Mouse (Mus musculus) olfactory bulb, adult 2 months (tissue): Measurements from ENCODE around the gene Gtf2a1l. TPM values are rescaled to one million over a fixed set of nuclear protein-coding genes. Genes with fewer than 3 reads are reported as not detected.

ENCODE experiments used
- H3K27ac ChIP-seq: fragments of 200-500 bp; 2 replicates; pipeline ENCODE4 v1.5.1; 2012; ENCODE audit warnings: low read depth, low read length; ENCODE audit not compliant: insufficient read depth
- H3K4me1 ChIP-seq: fragments of 200-500 bp; 2 replicates; pipeline ENCODE4 v1.6.1; 2012; ENCODE audit warnings: low read length; ENCODE audit not compliant: control insufficient read depth, insufficient read depth
- H3K4me3 ChIP-seq: fragments of 200-500 bp; 2 replicates; pipeline ENCODE4 v1.5.1; 2012; ENCODE audit warnings: mild to moderate bottlenecking, low read depth, low read length, moderate library complexity; ENCODE audit not compliant: insufficient read depth
- CTCF ChIP-seq: fragments of 200-500 bp; IDR thresholded peaks from 2 replicates; pipeline ENCODE4 v1.5.1; 2012; ENCODE audit warnings: low read depth, mild to moderate bottlenecking, low read length, moderate library complexity; ENCODE audit not compliant: insufficient read depth
- POLR2A ChIP-seq: fragments of 200-500 bp; IDR thresholded peaks from 2 replicates; pipeline ENCODE4 v1.6.1; 2012; ENCODE audit warnings: mild to moderate bottlenecking, low read depth, low read length, moderate library complexity; ENCODE audit not compliant: insufficient read depth
- WGBS: fragments of 180-500 bp; shearing (Covaris S2); methylation state at CpG from one replicate; pipeline ENCODE4 v1.1.7; 2018; 5-methylcytosine and 5-hydroxymethylcytosine counted together
- polyA plus RNA-seq: library from polyadenylated mRNA; stranded (reverse); fragments of >200 nt; gene quantifications from 2 replicates; pipeline ENCODE4 v1.2.4, GENCODE M21; 2012; ENCODE audit warnings: low replicate concordance; ENCODE audit not compliant: missing spikeins, insufficient read depth, insufficient read length

The Gtf2a1l gene
- polyA plus RNA-seq = not detected in 2 replicates

GRCm38 (mm10) chr17:88668452-88668851 is at the start of gene Gtf2a1l:
Gene Gtf2a1l (plus strand): TSS chr17:88668660.
- Histone ChIP-seq H3K4me1 (peaks cover 4% of the 10 kb centered on the region; the same call in 1 of the 2 replicates), H3K4me3 (no peak within 1 kb of the TSS), H3K27ac (no peak within 1 kb of the TSS)
- 26% methylated on average over 21 of the region's 21 CpGs for WGBS
- no peak for TF ChIP-seq CTCF
- no peak for TF ChIP-seq POLR2A

- Histone ChIP-seq H3K4me3 (no peak overlapping the region), H3K4me1 (no peaks in the 10 kb centered on the region), H3K27ac (no peak overlapping the region)
- TF ChIP-seq POLR2A (no peak), CTCF (no peak)
- WGBS = 75% methylated on average over 4 of the region's 4 CpGs
Measured at GRCm38 (mm10) chr17:88620935-88621334, 47.5 kb upstream of the Gtf2a1l start.

- Histone ChIP-seq H3K27ac (no peak overlapping the region), H3K4me3 (no peak overlapping the region), H3K4me1 (no peaks in the 10 kb centered on the region)
- TF ChIP-seq POLR2A (no peak), CTCF (no peak)
- 89% methylated on average over 3 of the region's 3 CpGs for WGBS
Measured at GRCm38 (mm10) chr17:88621374-88621773, 47.1 kb upstream of the Gtf2a1l start.

- no peak overlapping the region for H3K27ac ChIP-seq
- 97% methylated on average over 1 of the region's 1 CpGs for WGBS
- TF ChIP-seq POLR2A (no peak), CTCF (no peak)
Measured at GRCm38 (mm10) chr17:88622711-88623110, 45.7 kb upstream of the Gtf2a1l start.

GRCm38 (mm10) chr17:88624386-88624785 is 44.1 kb upstream of the Gtf2a1l start:
- H3K4me3 ChIP-seq = no peak overlapping the region
- peaks cover 1% of the 10 kb centered on the region; the same call in 1 of the 2 replicates for H3K4me1 ChIP-seq
- 94% methylated on average over 4 of the region's 4 CpGs for WGBS
- TF ChIP-seq POLR2A (no peak), CTCF (no peak)
- no peak overlapping the region for H3K27ac ChIP-seq

More at GRCm38 (mm10) chr17:88622711-88623110, 45.7 kb upstream of the Gtf2a1l start:
- H3K4me3 ChIP-seq = no peak overlapping the region
- no peaks in the 10 kb centered on the region for H3K4me1 ChIP-seq

GRCm38 (mm10) chr17:88625350-88625749 is 43.1 kb upstream of the Gtf2a1l start:
- TF ChIP-seq POLR2A (no peak), CTCF (no peak)
- Histone ChIP-seq H3K4me1 (peaks cover 6% of the 10 kb centered on the region), H3K27ac (no peak overlapping the region), H3K4me3 (no peak overlapping the region)
- 93% methylated on average over 13 of the region's 13 CpGs for whole genome bisulfite sequencing

GRCm38 (mm10) chr17:88625931-88626330 is 42.5 kb upstream of the Gtf2a1l start:
- no peak overlapping the region for H3K4me3 ChIP-seq
- no peak for TF ChIP-seq POLR2A
- TF ChIP-seq CTCF = no peak
- H3K4me1 ChIP-seq = peaks cover 6% of the 10 kb centered on the region
- 90% methylated on average over 7 of the region's 7 CpGs for WGBS
- H3K27ac ChIP-seq = no peak overlapping the region

GRCm38 (mm10) chr17:88626347-88626811 is 42.1 kb upstream of the Gtf2a1l start:
- Histone ChIP-seq H3K4me3 (no peak overlapping the region), H3K27ac (no peak overlapping the region), H3K4me1 (peaks cover 6% of the 10 kb centered on the region)
- 79% methylated on average over 7 of the region's 7 CpGs for WGBS
- TF ChIP-seq CTCF (no peak), POLR2A (no peak)

GRCm38 (mm10) chr17:88627150-88627549 is 41.3 kb upstream of the Gtf2a1l start:
- Histone ChIP-seq H3K27ac (no peak overlapping the region), H3K4me3 (no peak overlapping the region), H3K4me1 (peaks cover 6% of the 10 kb centered on the region)
- 81% methylated on average over 7 of the region's 7 CpGs for WGBS
- TF ChIP-seq CTCF (no peak), POLR2A (no peak)

- Histone ChIP-seq H3K4me3 (no peak overlapping the region), H3K4me1 (peaks cover 6% of the 10 kb centered on the region), H3K27ac (no peak overlapping the region)
- 42% methylated on average over 10 of the region's 10 CpGs for WGBS
- TF ChIP-seq CTCF (no peak), POLR2A (no peak)
Measured at GRCm38 (mm10) chr17:88628676-88629380, 39.6 kb upstream of the Gtf2a1l start.
